Mouse (Mus musculus): ENCODE data around the gene Fbxw9.
"Not testable (repeated sequence)": the region's sequence is repeated elsewhere in the genome, so short reads cannot be mapped to it uniquely, and the experiment has no call there.

Gene Fbxw9

DNA sequence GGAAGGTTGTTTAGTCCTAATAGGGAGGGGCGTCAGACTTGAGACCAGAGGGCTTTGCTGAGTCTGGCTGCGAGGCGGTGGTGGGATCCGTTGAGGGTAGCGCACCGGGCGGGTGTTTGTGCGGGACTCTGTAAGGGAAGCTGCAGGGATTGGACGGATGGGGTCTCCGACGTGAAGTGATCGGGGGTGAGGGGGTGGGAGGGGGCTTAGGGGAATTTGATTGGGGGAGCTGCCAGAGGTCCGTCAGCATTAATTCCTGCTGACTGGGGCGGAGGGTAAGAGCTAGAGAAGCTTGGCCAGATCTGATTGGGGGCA lies 22.5 kb upstream of the Fbxw9 start:
- peak; percentile 66 for DNase-seq (ENCODE audit: low spot score)

DNA sequence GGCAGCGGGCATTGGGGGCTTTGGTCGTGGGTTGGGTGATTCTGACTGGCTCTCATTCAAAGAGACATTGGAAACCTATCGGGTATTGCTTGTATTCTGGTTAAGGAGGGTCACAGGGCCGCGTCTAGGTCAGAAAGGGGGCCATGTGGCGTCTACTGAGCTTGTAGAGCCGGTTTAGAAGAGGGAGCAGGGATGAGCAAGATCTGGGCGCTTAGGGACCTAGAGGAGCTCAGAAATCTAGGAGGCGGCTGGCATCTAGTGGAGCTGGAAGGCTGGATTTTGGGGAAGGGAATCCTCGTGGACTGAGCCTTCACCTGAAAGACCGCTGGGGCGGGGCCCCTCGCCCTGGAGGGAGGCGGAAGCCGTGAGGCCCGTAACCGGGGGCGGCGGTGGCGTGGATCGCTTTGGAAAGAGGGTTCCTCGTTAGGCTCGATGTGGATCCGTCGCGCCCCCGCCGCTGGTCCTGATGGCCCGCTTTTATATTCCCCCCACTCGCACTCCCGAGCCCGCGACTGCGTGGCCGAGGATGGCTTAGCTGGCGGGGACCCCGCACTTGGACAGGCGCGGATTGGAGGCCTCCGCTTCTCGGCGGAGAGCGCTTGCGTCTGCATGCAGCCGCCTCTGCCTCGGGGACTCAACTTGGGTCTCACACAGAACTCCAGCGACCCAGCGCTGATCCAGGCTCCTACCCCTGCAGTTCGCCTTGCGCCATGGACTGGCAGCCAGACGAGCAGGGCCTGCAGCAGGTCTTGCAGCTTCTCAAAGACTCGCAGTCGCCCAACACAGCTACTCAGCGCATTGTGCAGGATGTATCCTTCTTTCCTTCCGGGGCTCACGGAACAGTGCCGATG lies 21.9 kb upstream of the Fbxw9 start:
- DNase-seq (ENCODE audit: low spot score), result peak; percentile 49

DNA sequence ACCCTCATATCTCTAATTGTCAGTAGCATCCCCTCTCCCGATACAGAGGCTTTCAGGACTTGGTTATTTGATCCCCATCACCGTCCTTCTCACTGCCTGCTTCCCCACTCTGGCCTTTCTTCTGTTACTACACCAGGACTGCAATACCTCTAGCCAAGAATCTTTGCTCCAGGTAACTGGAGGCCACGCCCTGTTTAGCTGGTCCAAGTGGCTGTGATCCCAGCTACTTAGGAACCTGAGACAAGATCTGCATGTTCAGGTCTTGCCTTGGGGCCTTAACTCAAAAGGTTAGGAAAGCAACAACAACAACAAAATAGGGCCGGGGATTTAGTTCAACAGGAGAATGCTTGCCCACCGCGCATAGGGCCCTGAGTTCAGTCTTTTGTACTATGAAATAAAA lies 16.2 kb upstream of the Fbxw9 start:
- DNase-seq (ENCODE audit: low spot score), result no peak

DNA sequence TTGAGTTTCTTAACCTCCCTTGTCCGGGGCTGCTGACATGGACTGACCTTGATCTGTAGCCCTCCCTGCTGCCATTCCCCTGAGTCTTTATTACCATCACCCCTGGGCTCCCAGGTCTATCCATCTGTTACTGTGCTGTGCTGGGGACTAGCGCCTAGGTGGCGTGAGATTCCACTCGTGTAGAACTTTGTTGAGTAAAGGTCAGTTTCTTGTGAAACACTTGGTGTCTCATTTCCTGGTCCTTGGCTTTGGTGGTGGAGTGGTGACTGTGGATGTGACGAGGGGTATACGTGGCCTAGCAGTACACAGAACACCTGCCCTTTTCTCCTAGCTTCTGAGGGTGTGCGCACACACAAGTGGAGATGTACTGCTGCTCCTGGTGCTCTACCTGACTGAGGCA lies 2.5 kb upstream of the Fbxw9 start:
- no peak for DNase-seq (ENCODE audit: low spot score)

DNA sequence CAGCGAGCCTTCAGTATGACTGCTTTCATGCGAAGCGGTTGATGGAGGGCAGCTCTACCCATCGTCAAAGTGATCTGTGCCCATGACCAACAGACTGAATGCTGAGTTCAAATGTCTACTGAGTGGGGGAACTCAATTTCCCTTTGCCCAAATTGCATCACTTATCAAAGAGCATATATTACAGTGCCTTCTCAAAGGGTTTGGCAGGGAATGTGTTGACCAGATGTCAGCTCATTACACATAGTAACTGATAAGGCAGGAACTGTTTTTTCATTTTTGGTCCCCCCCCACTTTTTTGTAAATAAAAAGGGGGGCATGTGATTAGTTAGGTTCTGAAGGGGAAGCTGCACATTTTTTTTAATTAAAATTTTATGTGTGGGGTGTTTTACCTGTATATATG lies 2.7 kb downstream of the Fbxw9 start:
- no peak for DNase-seq (ENCODE audit: low spot score)

DNA sequence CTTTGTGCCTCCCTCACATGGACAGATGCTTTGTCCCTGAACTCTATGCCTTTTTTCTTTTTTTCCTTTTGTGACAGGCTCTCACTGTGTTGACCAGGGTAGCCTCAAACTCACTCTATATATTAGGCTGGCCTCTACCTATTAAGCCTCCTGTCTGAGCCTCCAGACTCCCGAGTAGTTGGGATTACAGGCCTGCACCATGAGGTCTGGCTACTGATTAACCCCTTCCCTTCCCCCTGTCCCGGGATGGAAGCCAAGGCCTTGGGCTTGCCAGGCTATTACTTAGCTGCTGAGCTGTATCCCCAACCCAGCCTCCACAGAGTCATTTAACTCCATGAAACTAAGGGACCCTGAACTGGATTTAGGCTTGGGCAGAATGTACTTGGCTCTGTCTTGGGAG lies 5.4 kb downstream of the Fbxw9 start:
- DNase-seq (ENCODE audit: low spot score), result no peak

DNA sequence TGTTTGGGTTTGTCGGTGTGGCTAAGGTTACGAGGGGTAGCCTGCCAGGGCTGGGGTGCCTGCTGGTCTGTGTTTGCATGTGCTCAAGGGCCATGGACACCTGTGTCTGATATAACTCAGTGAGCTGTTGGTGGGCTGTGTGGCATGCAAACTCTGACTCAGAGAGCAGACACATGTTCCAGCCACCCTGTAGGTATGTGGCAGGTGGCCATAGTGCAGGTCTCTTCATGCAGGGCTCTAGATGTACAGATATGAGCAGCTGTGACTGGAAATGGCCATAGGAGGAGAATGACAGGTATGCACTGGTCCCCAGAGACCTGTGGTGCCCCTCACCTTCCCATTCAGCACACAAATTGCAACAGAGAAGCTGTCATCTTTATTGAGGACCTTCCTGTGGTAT lies 7.3 kb downstream of the Fbxw9 start:
- no peak for DNase-seq (ENCODE audit: low spot score)

DNA sequence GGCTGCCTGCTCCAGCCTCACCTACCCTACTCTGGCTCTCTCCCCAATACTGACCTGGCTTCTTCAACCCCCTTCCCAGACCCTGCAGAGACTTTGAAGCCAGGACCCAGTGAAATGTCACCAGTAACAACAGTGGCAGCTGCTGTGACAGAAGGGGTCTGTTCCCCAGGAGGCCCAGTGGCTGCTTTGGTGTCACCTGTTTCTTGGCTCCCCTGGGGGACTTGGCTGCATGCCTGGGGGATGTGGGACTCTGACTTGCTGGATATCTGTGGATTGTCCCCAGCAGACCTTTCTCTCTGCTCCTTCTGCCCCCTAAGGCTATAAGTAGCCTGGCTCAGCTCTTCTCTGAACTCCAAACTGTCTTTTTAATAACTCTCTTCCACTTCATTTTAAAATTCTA lies 8.1 kb downstream of the Fbxw9 start, which contains the start of gene Gm5741:
Gene Gm5741 (minus strand): TSS at position 1 of the 400 bp plus-strand sequence.
- no peak for DNase-seq (ENCODE audit: low spot score)

DNA sequence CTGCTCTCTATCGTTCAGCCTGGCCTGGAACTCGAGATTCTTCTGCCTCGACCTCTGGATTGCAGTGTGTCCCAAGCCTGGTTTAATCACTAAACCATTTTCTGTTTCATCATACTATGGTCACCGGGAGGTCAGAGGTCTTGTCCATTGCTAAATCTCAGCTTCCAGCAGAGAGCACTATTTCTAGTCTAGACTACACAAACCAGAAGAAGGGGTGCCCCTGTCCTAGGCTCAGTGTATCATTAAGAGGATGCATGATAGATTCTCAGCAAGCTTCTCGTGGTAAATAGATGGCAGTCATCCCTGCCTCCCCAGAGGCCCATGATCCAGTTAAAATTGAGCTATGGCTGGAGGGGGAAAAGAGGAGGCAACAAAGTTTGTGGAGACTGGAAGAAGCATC lies 11.2 kb downstream of the Fbxw9 start:
- DNase-seq (ENCODE audit: low spot score), result peak; percentile 28

DNA sequence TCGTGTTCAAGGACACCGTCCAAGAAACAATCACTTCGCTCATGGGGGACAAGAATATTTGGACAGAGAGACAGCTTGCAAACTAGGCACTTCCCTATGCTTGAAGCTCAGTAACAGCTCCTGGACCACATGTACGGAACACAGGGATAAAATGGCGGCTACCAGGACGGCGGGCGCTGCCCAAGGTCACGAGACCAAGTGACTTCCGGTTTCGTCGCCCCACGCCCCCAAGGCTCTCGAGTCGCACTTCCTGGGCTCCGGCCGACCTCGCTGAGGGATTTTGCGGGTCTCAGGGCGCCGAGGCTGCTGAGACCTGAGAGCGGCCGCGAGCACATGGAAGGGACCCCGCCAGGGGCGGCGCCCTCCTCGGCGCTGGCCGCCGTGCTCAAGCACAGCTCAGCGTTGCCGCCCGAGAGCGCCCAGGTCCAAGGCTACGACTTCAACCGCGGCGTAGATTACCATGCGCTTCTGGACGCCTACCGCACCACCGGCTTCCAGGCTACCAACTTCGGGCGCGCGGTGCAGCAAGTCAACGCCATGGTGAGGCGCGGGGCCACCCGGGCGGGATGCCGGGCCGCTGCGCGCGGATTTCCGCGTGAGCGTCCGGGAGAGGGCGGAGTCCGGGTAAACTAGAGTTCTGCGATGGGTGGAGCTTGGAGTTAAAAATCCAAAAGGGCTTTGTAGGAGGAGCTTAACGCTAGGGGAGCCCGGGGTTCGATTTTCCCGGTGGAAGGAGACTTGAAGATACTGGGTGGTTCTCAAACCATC lies 11.8 kb downstream of the Fbxw9 start, which contains the start of gene Dhps:
Gene Dhps (plus strand): TSS at position 244 of the 768 bp plus-strand sequence.
- peak; percentile 93 for DNase-seq (ENCODE audit: low spot score)

DNA sequence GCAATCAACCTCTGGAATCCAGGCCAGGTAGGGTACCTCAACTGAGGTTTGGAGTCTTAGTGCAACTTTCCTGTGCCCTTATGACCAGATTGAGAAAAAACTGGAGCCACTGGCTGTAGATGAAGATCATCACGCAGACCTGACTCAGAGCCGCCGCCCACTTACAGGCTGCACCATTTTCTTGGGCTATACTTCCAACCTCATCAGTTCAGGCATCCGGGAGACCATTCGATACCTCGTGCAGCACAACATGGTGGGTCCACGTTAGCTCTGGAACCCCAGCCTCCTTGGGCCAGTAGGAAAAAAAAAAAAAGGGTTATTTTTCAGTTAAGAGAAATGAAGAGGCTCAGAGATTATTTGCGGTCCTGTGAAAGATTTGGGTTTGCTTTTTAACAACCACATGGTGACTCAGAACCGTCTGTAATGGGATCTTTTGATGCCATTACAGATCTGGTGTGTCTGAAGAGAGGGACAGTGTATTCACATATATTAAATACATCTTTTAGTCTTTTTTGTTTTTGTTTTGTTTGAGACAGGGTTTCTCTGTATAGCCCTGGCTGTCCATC lies 12.6 kb downstream of the Fbxw9 start:
- DNase-seq (ENCODE audit: low spot score), result no peak

DNA sequence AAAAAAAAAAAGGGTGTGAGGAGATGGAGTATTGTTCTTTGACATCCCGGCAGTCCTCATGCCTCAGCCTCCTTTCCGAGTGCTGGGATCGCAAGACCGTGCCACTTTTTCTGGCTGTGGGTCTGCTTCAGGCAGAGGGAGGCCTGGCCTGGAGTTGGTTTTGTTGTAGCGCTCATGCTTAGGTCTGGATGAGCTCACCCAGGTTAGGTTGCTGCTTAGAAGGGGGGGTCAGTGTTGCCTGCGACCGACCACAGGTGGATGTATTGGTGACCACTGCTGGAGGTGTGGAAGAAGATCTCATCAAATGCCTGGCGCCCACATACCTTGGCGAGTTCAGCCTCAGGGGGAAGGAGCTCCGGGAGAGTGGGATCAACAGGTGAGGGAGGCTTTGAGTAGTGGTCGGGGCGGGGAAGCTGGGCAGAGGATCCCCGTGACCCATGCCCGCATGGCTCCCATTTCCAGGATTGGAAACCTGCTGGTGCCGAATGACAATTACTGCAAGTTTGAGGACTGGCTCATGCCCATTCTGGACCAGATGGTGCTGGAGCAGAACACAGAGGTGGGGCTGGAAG lies 13.3 kb downstream of the Fbxw9 start:
- no peak for DNase-seq (ENCODE audit: low spot score)

DNA sequence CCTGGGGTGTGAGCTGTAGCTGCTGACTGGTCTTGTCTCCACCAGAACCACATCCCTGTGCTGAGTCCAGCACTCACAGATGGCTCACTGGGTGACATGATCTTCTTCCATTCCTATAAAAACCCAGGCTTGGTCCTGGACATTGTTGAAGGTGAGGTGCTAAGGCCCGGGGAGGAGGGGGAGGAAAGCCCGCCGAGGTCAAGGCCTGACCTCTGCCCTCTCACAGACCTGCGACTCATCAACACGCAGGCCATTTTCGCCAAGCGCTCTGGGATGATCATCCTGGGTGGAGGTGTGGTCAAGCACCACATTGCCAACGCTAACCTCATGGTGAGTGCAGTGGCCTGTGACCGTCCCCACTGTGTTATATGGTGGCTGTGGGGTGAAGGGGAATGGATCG lies 14.3 kb downstream of the Fbxw9 start:
- DNase-seq (ENCODE audit: low spot score), result no peak

DNA sequence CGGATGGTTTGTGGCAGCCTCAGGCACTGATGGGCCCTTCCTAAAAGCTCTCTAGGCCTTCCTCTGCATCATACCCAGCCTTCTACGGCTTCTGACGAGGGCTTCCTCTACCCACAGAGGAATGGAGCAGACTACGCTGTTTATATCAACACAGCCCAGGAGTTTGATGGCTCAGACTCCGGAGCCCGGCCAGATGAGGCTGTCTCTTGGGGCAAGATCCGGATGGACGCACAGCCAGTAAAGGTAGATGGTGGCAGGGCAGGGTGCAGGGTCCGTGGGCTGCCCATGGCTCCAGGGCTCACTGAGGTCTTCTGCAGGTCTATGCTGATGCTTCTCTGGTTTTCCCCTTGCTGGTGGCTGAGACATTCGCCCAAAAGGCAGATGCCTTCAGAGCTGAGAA lies 14.8 kb downstream of the Fbxw9 start:
- DNase-seq (ENCODE audit: low spot score), result no peak

DNA sequence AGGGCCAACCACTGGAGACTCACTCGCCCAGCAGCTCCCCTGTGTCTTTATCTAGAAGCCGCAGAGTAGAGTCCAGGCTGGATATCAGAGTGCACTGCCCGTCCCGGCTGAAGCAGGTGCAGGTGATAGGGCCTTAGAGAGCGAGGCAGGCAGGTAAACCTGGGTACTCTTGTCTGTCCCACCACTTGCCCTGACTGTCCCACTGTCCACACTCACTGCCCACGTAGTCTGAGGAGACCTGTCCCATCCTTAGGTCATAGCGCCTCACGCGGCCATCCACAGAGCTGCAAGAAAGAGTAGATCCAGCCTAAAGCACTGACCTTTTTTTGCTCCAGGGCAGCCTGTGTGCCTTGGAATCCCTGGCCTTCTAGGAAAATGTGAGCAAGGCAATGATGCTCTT lies 16.1 kb downstream of the Fbxw9 start:
- peak; percentile 67 for DNase-seq (ENCODE audit: low spot score)

DNA sequence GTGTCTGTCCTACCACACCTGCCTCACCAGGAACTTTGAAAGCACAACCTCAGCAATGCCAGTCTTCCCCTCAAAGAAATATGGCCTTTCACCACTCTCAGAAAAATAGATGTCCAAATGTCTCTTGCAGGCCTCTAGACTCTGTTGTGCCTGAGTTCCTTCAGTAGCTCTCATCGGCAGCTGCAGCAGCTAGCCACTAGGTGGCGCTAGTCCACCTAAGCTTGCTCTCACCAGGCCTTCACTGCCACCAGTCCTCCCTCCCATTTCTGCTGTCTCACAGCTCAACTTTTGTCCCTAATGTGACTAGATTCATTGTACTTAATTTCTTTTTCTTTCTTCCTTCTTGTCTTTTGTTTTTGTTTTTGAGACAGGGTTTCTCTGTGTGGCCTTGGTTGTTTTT lies 17.1 kb downstream of the Fbxw9 start:
- peak; percentile 95 for DNase-seq (ENCODE audit: low spot score)

DNA sequence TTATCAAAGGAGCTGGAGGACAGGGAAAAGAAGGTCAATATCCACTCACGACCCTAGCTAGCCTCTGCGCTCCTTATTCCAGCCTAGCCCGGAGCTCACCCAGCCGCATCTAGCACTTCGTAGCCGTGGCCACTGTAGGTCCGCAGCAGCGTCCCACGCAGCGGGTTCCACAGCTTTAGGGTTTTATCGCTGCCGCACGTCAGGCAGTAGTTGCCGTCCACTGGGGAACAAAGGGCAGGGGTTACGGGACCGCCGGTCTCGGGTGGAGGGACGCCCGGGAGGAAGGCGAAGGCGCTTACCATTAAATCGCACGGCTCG lies 20.3 kb downstream of the Fbxw9 start:
- no peak for DNase-seq (ENCODE audit: low spot score)

DNA sequence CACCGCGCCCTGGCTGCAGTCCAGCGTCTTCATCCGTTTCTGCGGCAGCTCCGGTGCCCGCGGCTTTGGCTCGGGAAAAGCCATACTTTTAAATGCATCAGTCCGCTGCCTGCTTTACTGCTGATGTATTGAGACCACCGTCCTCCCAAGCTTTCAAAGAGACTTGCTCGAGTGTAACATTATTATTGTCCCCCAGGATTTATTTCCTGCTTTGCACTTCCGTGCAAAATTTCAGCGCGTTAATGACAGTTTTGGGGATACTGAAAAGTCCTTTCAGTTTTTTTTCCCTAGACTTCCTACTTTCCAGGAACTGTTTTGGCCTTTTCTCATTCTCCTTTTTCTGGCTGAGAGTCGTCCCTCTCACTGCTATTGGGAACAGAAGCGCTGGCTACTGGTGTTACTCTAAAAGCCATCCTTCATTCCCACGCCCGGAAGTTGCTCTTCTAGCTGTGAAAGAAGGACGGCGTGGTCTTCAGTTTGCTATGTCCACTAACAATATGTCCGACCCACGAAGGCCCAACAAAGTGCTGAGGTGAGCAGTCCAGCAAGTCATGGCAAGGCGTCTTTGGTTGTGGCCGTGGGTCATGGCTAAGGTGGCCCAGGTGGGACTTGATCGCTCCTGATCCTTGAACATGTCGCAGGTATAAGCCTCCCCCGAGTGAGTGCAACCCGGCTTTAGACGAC lies 20.8 kb downstream of the Fbxw9 start, which contains the start of gene Wdr83os:
Gene Wdr83os (plus strand): TSS at position 209 of the 684 bp plus-strand sequence.
- peak; percentile 82 for DNase-seq (ENCODE audit: low spot score)

DNA sequence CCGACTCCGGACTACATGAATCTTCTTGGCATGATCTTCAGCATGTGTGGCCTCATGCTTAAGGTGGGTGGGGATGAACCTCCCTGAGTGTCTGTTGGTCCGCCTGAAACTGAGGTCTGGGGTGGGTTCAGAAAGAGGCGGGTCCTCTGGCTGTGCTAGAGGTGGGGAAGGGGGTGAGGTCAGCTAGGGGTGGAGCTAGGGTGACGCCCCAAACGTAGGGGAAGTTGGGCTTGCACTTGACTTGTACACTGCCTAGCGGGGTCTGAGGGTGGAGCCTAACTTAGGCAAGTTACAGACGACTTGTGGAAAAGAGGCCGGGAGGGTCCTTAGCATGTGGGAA lies 21.3 kb downstream of the Fbxw9 start, which contains the start of gene Wdr83:
Gene Wdr83 (minus strand): TSS at position 91 of the 340 bp plus-strand sequence.
- peak; percentile 53 for DNase-seq (ENCODE audit: low spot score)

DNA sequence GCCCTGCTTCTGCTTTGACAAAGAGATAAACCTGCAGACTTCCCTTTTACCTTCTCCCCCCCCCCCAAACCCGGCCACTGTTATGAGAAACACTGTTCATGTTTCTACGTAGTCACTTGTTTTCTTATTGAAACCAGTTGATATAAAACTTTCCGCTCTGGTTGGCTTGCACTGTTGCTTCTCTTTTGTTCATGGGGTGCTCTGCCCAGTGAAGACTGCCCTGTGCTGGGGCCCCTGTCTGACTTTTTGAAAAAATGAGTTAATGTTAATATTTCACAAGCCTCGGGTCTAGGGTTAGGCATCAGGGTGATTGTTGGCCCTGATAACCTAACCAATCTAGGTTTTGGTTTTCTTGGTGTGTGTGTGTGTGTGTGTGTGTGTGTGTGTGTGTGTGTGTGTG lies 22.3 kb downstream of the Fbxw9 start:
- DNase-seq (ENCODE audit: low spot score), result not testable (repeated sequence)

DNA sequence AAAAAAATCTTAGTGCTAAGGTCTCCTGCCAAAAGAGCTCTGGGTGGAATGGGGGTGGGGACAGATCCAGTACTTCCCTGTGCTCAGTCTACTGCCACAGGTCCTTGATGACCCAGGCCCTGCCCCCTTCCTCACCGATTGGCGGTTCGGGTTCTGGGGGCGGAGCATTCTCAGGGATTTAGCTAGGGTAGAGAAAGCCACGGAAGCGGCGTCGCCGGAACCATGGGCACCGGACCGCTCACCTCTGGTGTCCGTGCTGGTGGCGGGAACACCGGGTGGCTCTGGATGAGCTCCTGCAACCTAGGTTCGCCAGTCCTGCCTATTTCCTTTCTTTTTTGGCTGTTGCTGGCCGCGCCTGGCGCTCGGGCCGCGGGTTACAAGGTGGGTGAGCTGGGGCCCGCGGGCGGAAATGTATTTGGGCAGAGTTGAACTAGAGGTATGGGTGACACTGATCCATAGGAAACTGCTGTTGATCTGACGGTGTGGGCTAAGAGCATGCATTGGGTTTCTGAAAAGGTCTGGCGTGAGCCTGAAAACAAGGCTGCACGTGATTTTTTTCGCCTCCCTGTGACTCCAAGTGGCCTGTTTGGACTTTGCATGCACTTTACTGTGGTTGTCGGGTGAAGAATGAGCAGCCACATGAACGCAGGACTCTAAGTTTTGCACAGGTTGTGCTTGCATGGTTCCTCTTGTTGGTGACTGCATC lies 23.4 kb downstream of the Fbxw9 start, which contains the start of gene Man2b1:
Gene Man2b1 (plus strand): TSS at position 163 of the 706 bp plus-strand sequence.
- DNase-seq (ENCODE audit: low spot score), result peak; percentile 79
